Mouse (Mus musculus): ENCODE results near the gene Lce1l. TPM values are rescaled to one million over a fixed set of nuclear protein-coding genes. Genes with fewer than 3 reads are reported as not detected.
"Not testable (repeated sequence)": the region's sequence is repeated elsewhere in the genome, so short reads cannot be mapped to it uniquely, and the experiment has no call there.

Lce1l gene
- not detected in 2 replicates for polyA plus RNA-seq (2014; fragmentation: Nextera tagmentation; extraction: Ambion mirVana)

DNA sequence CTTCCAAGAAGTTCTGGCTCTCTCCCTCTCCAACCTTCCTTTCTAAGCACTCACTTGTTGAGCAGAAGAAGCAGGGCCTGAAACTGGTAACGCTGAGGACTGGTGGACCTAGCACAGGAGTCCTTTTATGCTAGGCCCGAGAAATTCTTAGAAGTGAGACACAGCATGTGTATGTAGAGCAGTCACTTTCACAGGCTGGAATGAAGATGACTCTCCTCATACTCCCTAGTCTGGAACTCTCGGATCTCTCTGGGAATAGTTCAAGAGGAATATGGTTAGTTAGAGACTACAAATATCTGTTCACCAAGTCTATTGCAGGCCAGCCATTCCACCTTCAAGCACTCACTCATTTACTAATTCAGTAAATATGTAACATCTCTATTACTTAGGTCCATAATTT, at the start of gene Lce1l:
Gene Lce1l, minus strand, starts transcription at position 101 of the 400 bp plus-strand sequence.
- H3K4me2 ChIP-seq (ENCODE audit: low read length), result no peak within 1 kb of the TSS
- H3K9ac ChIP-seq (ENCODE audit: low read length), result no peak within 1 kb of the TSS
- ATAC-seq (ENCODE audit: insufficient number of reproducible peaks, insufficient read depth, low FRiP score, low read depth), result no peak
- H3K36me3 ChIP-seq (ENCODE audit: control insufficient read depth, insufficient read depth, low read length), result no peaks in the 10 kb centered on the region
- no peaks in the 10 kb centered on the region for H3K9me3 ChIP-seq (ENCODE audit: control insufficient read depth, low read length)
- WGBS, result 79% methylated on average over 3 of the region's 3 CpGs
- no peak within 1 kb of the TSS for H3K27ac ChIP-seq (replicated peaks in 1 of 2; ENCODE audit: control insufficient read depth in 1 of 2, insufficient read depth in 1 of 2, low read depth in 2 of 2, low read length in 2 of 2)
- H3K4me3 ChIP-seq (ENCODE audit: control insufficient read depth in 1 of 2, insufficient read depth in 1 of 2, low read depth in 1 of 2, low read length in 2 of 2), result no peak within 1 kb of the TSS
- no peaks in the 10 kb centered on the region for H3K4me1 ChIP-seq (ENCODE audit: control insufficient read depth in 2 of 2, insufficient read depth in 2 of 2, low read length in 2 of 2)
- no peaks in the 10 kb centered on the region for H3K27me3 ChIP-seq (ENCODE audit: control insufficient read depth, insufficient read depth, low read length)

GRCm38 (mm10) chr3:92894489-92894888, 43.4 kb upstream of the Lce1l start:
- no peak overlapping the region for H3K27ac ChIP-seq (replicated peaks in 1 of 2; ENCODE audit: control insufficient read depth in 1 of 2, insufficient read depth in 1 of 2, low read depth in 2 of 2, low read length in 2 of 2)
- no peak for ATAC-seq (ENCODE audit: insufficient number of reproducible peaks, insufficient read depth, low FRiP score, low read depth)
- no peaks in the 10 kb centered on the region for H3K27me3 ChIP-seq (ENCODE audit: control insufficient read depth, insufficient read depth, low read length)
- H3K9ac ChIP-seq (ENCODE audit: low read length), result no peak overlapping the region
- no peak overlapping the region for H3K4me3 ChIP-seq (ENCODE audit: control insufficient read depth in 1 of 2, insufficient read depth in 1 of 2, low read depth in 1 of 2, low read length in 2 of 2)
- H3K4me1 ChIP-seq (ENCODE audit: control insufficient read depth in 2 of 2, insufficient read depth in 2 of 2, low read length in 2 of 2), result no peaks in the 10 kb centered on the region
- no peak overlapping the region for H3K4me2 ChIP-seq (ENCODE audit: low read length)
- no peaks in the 10 kb centered on the region for H3K9me3 ChIP-seq (ENCODE audit: control insufficient read depth, low read length)
- H3K36me3 ChIP-seq (ENCODE audit: control insufficient read depth, insufficient read depth, low read length), result no peaks in the 10 kb centered on the region
- WGBS, result 39% methylated on average over 1 of the region's 1 CpGs

DNA sequence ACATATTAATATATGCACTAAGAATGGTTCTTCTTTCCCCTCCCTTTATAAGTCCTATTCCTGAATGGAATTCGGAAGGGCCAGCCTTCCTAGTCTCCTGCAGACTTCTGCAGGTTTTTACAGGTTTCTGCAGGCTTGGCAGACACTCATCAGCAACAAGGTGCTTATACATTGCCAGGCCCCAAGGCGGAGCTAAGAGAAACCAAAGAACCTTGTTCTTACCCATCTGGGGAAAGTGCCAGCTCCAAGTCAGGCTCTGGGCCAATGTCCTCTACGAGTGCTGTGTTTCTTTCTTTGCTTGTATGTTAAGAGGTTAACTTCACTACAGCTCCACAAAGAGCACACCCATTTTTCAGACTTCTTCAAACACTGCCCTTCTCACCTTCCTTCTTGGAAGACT, 43.0 kb upstream of the Lce1l start:
- WGBS, result 50% methylated on average over 3 of the region's 3 CpGs
- Histone ChIP-seq H3K36me3 (ENCODE audit: control insufficient read depth, insufficient read depth, low read length) (no peaks in the 10 kb centered on the region), H3K9ac (ENCODE audit: low read length) (no peak overlapping the region), H3K27me3 (ENCODE audit: control insufficient read depth, insufficient read depth, low read length) (no peaks in the 10 kb centered on the region), H3K9me3 (ENCODE audit: control insufficient read depth, low read length) (no peaks in the 10 kb centered on the region), H3K4me2 (ENCODE audit: low read length) (no peak overlapping the region), H3K27ac (replicated peaks in 1 of 2; ENCODE audit: control insufficient read depth in 1 of 2, insufficient read depth in 1 of 2, low read depth in 2 of 2, low read length in 2 of 2) (no peak overlapping the region), H3K4me3 (ENCODE audit: control insufficient read depth in 1 of 2, insufficient read depth in 1 of 2, low read depth in 1 of 2, low read length in 2 of 2) (no peak overlapping the region), H3K4me1 (ENCODE audit: control insufficient read depth in 2 of 2, insufficient read depth in 2 of 2, low read length in 2 of 2) (no peaks in the 10 kb centered on the region)
- no peak for ATAC-seq (ENCODE audit: insufficient number of reproducible peaks, insufficient read depth, low FRiP score, low read depth)

DNA sequence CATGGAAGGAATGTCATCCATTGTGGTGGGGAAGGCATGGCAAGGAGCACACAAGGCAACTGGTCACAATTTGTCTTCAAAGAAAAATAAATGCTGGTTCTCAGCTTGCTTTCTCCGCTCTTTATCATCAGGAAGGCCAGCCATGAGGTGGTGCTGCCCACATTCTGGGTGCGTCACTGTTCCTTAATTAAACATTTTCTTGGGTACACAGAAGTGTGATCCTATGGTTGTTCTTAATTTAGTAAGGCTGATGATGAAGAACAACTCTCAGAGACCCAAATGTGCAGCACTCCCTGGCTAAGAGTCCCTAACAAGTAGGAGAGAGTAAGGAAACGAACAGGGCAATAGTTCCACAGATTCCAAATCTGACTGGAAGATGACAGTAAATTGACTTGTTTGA, 23.1 kb upstream of the Lce1l start:
- H3K27ac ChIP-seq (replicated peaks in 1 of 2; ENCODE audit: control insufficient read depth in 1 of 2, insufficient read depth in 1 of 2, low read depth in 2 of 2, low read length in 2 of 2), result no peak overlapping the region
- WGBS, result 81% methylated on average over 3 of the region's 3 CpGs
- no peaks in the 10 kb centered on the region for H3K36me3 ChIP-seq (ENCODE audit: control insufficient read depth, insufficient read depth, low read length)
- H3K4me3 ChIP-seq (ENCODE audit: control insufficient read depth in 1 of 2, insufficient read depth in 1 of 2, low read depth in 1 of 2, low read length in 2 of 2), result no peak overlapping the region
- no peak for ATAC-seq (ENCODE audit: insufficient number of reproducible peaks, insufficient read depth, low FRiP score, low read depth)
- no peak overlapping the region for H3K4me2 ChIP-seq (ENCODE audit: low read length)
- no peak overlapping the region for H3K9ac ChIP-seq (ENCODE audit: low read length)
- H3K4me1 ChIP-seq (ENCODE audit: control insufficient read depth in 2 of 2, insufficient read depth in 2 of 2, low read length in 2 of 2), result no peaks in the 10 kb centered on the region
- no peaks in the 10 kb centered on the region for H3K9me3 ChIP-seq (ENCODE audit: control insufficient read depth, low read length)
- no peaks in the 10 kb centered on the region for H3K27me3 ChIP-seq (ENCODE audit: control insufficient read depth, insufficient read depth, low read length)

- H3K27ac ChIP-seq (replicated peaks in 1 of 2; ENCODE audit: control insufficient read depth in 1 of 2, insufficient read depth in 1 of 2, low read depth in 2 of 2, low read length in 2 of 2), result no peak within 1 kb of the TSS
- H3K36me3 ChIP-seq (ENCODE audit: control insufficient read depth, insufficient read depth, low read length), result no peaks in the 10 kb centered on the region
- WGBS, result 72% methylated on average over 4 of the region's 4 CpGs
- no peaks in the 10 kb centered on the region for H3K4me1 ChIP-seq (ENCODE audit: control insufficient read depth in 2 of 2, insufficient read depth in 2 of 2, low read length in 2 of 2)
- no peak within 1 kb of the TSS for H3K4me2 ChIP-seq (ENCODE audit: low read length)
- no peak for ATAC-seq (ENCODE audit: insufficient number of reproducible peaks, insufficient read depth, low FRiP score, low read depth)
- H3K9me3 ChIP-seq (ENCODE audit: control insufficient read depth, low read length), result no peaks in the 10 kb centered on the region
- H3K4me3 ChIP-seq (ENCODE audit: control insufficient read depth in 1 of 2, insufficient read depth in 1 of 2, low read depth in 1 of 2, low read length in 2 of 2), result no peak within 1 kb of the TSS
- H3K9ac ChIP-seq (ENCODE audit: low read length), result no peak within 1 kb of the TSS
- H3K27me3 ChIP-seq (ENCODE audit: control insufficient read depth, insufficient read depth, low read length), result no peaks in the 10 kb centered on the region
These were observed 19.0 kb upstream of the Lce1l start, which contains the start of gene 2310050C09Rik for GRCm38 (mm10) chr3:92870116-92870515. TSS of gene 2310050C09Rik (minus strand) at chr3:92870216.

GRCm38 (mm10) chr3:92827108-92827507, 24.0 kb downstream of the Lce1l start, which contains the start of gene Kprp:
TSS of gene Kprp (minus strand) at chr3:92827247.
- Histone ChIP-seq H3K27ac (replicated peaks in 1 of 2; ENCODE audit: control insufficient read depth in 1 of 2, insufficient read depth in 1 of 2, low read depth in 2 of 2, low read length in 2 of 2) (no peak within 1 kb of the TSS), H3K4me3 (ENCODE audit: control insufficient read depth in 1 of 2, insufficient read depth in 1 of 2, low read depth in 1 of 2, low read length in 2 of 2) (no peak within 1 kb of the TSS), H3K9ac (ENCODE audit: low read length) (no peak within 1 kb of the TSS), H3K4me2 (ENCODE audit: low read length) (no peak within 1 kb of the TSS), H3K4me1 (ENCODE audit: control insufficient read depth in 2 of 2, insufficient read depth in 2 of 2, low read length in 2 of 2) (no peaks in the 10 kb centered on the region), H3K36me3 (ENCODE audit: control insufficient read depth, insufficient read depth, low read length) (no peaks in the 10 kb centered on the region), H3K9me3 (ENCODE audit: control insufficient read depth, low read length) (no peaks in the 10 kb centered on the region), H3K27me3 (ENCODE audit: control insufficient read depth, insufficient read depth, low read length) (no peaks in the 10 kb centered on the region)
- no peak for ATAC-seq (ENCODE audit: insufficient number of reproducible peaks, insufficient read depth, low FRiP score, low read depth)
- WGBS, result 22% methylated on average over 1 of the region's 1 CpGs

DNA sequence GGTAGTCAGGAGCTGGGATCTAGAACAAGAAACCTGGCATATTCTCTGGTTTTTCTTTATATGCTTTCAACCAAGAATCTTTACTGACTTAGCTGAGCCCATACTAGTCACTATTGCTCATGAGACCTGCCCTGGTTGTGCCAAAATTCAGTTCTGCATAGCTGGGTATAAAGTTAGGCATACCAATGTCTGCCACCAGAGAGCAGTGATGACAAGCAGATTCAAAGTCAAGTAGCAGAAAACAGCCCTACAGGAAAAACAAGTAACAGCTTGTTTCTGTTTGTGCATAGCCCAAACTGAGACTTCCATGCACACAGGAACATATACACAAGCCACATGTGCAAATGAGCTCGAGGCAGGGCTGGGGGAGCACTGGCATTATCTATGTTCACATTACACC, 25.3 kb downstream of the Lce1l start:
- Histone ChIP-seq H3K4me2 (ENCODE audit: low read length) (no peak overlapping the region), H3K4me1 (ENCODE audit: control insufficient read depth in 2 of 2, insufficient read depth in 2 of 2, low read length in 2 of 2) (no peaks in the 10 kb centered on the region), H3K27ac (replicated peaks in 1 of 2; ENCODE audit: control insufficient read depth in 1 of 2, insufficient read depth in 1 of 2, low read depth in 2 of 2, low read length in 2 of 2) (no peak overlapping the region), H3K27me3 (ENCODE audit: control insufficient read depth, insufficient read depth, low read length) (no peaks in the 10 kb centered on the region), H3K9ac (ENCODE audit: low read length) (no peak overlapping the region), H3K9me3 (ENCODE audit: control insufficient read depth, low read length) (no peaks in the 10 kb centered on the region), H3K4me3 (ENCODE audit: control insufficient read depth in 1 of 2, insufficient read depth in 1 of 2, low read depth in 1 of 2, low read length in 2 of 2) (no peak overlapping the region), H3K36me3 (ENCODE audit: control insufficient read depth, insufficient read depth, low read length) (no peaks in the 10 kb centered on the region)
- 29% methylated on average over 1 of the region's 1 CpGs for WGBS
- no peak for ATAC-seq (ENCODE audit: insufficient number of reproducible peaks, insufficient read depth, low FRiP score, low read depth)

GRCm38 (mm10) chr3:92816036-92816435, 35.0 kb downstream of the Lce1l start:
- H3K27ac ChIP-seq (replicated peaks in 1 of 2; ENCODE audit: control insufficient read depth in 1 of 2, insufficient read depth in 1 of 2, low read depth in 2 of 2, low read length in 2 of 2); H3K36me3 ChIP-seq (ENCODE audit: control insufficient read depth, insufficient read depth, low read length); ATAC-seq (ENCODE audit: insufficient number of reproducible peaks, insufficient read depth, low FRiP score, low read depth); H3K9ac ChIP-seq (ENCODE audit: low read length); H3K4me3 ChIP-seq (ENCODE audit: control insufficient read depth in 1 of 2, insufficient read depth in 1 of 2, low read depth in 1 of 2, low read length in 2 of 2); H3K27me3 ChIP-seq (ENCODE audit: control insufficient read depth, insufficient read depth, low read length); H3K4me2 ChIP-seq (ENCODE audit: low read length); H3K4me1 ChIP-seq (ENCODE audit: control insufficient read depth in 2 of 2, insufficient read depth in 2 of 2, low read length in 2 of 2); H3K9me3 ChIP-seq (ENCODE audit: control insufficient read depth, low read length): not testable (repeated sequence)
- WGBS, result 76% methylated on average over 2 of the region's 2 CpGs

All from heart, embryonic 14.5 days (tissue).